Mouse (Mus musculus): Measurements from ENCODE around the gene Ube2j1.

Ube2j1 gene

GRCm38 (mm10) chr4:33071337-33071736 lies 40.1 kb downstream of the Ube2j1 start:
- no peak for DNase-seq (ENCODE audit: low read depth)

DNA sequence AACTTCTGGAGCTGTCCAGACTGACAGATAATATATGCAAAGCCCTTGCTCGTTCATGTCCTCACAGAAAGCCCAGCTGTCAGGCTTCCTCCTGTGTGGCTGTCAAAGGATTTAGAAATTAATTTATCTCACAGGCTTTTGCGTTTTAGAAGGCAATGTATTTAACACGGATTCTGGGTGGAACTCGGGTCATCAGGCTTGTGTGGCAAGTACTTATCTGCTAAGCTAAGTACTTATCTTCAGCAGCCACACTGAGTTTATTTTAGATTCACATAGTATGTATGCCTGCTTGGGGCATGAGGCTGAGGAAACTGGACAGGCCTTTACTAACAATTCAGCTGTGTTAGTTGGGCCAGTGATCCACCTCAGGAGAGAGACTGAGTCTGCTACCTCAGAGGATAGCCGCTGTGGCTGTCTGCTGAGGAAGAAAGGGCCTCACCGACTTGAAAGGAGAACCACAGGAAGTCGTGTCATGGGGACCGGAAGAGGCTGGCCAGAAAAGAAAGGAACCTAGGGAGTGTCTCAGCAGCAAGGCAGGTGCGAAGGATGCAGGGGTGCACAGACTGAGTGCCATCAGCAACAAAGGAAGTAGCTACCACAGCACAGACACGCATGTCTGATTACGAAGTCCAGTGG lies 41.4 kb downstream of the Ube2j1 start:
- DNase-seq (ENCODE audit: low read depth) = peak; percentile 84

DNA sequence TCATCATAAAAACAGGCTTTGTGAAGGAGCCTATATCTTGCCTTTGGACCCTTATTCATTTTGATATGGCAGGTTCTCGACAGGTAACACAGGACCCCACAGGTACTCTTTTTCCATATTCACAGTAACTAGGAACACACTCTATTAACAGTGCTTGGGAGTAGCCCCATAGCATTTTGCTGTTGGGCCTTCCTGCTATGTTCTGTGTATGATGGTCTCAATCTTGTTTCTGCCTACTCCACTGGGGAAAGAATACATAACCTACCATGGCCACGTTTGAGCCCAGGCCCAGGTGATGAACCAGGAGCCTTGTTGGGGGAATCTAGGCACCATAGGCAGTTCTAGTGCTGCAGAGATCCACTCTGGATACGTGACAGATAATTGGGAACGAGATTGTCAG lies 43.2 kb downstream of the Ube2j1 start:
- DNase-seq (ENCODE audit: low read depth) = no peak

DNA sequence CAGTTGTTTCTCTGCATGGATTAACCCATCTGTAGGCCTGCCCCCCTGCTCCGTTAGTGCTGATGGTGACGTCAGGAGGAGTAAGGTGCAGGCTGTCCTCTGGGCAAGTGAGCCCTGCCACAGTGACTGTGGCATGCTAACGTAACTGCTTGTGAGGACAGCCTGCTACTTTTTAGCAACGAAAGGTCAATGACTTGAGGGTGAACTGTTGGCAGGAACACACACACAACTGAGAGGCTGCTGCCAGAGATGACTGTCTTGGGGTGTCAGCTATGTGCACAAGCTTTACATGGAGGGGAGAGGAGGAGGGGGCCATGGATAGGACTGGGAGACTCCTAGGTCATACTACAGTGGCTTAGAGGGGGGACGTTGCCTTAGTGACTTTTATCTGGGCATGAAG lies 43.6 kb downstream of the Ube2j1 start:
- no peak for DNase-seq (ENCODE audit: low read depth)

DNA sequence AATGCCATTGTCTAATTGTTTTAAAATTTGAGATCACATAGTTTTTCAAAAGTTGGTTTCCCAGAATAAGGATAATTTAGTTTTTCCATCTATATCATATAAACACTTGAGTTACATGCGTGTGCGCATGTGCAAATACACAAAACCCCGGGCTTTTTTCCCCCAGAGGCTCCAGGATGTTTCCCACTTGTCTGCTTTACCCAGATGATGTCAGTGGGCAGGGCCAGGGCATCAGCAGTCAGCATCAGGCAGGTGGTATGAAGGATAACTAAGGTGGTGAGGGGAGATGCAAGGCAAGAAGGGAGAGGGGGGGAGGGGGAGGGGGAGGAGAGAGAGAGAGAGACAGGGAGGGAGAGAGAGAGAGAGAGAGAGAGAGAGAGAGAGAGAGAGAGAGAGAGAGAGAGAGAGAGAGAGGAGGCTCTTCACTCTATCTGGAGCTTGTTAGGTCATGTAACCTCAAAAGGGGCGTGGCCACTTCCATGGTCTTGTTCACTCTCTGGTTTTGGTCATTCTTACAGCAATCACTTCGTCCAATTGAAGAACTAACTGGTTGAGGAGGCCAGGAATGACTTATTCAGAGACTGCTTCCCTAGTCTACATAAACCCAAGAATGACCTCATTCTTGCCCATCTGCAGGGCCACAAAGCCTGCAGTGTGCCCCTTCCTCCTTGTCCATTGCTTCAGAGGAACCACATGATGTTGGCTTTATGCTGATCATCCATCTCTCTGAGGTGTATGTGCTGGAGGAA lies 44.7 kb downstream of the Ube2j1 start:
- DNase-seq (ENCODE audit: low read depth) = peak; percentile 53

DNA sequence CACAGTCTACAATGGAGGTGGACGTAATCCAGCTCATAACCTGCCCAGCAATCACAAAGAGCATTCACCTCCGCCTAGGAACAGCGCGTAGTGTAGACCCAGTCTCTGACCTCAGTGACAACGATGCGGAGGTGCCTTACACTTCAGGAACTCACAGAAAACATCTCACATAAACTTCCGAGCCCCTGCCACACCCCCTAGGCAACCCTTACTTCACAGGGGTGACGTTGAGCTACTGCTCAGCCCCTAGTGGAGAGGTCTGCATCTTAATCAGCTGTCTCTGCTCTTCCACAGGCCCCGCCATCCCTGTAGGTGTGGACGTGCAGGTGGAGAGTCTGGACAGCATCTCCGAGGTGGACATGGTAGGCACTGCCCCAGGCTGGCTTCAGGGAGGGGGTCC lies 45.9 kb downstream of the Ube2j1 start:
- DNase-seq (ENCODE audit: low read depth) = no peak

DNA sequence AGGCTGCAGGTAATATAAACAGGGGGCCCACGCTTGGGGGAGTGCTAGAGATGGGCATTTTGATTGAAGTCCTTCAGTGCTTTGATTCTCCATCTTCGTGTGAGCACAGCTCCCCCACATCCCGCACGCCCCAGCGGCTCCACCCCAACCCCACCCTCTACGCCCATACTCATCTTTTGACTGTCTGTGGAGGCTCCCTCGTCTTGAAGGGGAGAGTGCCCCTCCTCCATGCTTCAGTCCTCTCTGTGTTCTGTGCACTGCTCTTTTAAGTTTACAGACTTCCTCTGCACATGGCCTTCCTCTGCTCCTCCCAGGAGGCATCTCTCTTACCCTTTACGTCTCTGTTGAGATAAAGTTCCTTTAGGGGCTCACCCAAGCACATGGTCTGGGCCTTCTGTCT lies 46.5 kb downstream of the Ube2j1 start:
- no peak for DNase-seq (ENCODE audit: low read depth)

DNA sequence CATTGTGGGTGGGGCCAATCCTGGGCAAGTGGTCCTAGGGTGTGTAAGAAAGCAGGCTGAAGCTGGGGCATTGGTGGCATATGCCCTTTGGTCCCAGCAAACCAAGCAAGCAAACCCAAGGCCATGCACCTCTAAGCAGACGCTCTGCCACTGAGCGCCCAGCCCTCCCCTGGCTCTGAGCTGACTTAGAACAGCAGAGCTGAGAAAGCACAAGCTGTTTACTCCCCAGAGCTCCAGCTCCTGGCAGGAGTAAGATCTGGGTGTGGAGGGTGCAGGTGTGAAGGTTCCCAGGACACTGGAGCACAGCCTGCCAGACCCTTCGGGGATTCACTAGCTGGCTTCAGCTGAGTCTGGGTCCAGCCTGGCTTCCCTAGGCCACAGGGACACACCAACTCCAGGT lies 47.3 kb downstream of the Ube2j1 start:
- DNase-seq (ENCODE audit: low read depth) = no peak

DNA sequence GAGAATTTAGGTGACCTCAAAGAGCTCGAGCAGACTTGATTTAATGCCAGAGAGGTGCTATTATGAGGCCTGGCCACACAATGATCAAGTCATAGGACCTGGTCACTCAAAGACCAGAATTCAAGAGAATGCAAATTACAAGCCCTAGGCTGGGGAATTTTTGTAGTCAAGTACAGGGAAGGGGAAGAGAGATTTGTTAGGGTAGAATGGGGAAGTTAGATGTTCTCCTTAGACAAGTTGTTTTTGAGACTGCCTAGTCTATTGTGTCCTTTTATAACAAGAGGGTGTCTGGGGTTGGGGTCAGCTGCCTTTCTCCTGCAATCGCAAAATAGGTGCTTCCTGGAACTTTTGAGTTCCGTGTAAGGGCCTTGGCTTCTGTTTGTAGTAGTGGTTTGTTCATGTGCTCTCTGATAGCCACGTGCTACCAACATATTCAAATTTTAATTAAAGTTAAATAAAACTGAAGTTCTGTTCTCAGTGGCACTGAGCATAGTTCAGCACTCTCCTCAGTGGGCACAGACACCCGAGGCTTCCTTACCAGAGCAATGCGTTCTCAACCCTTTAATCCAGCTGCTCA lies 68.0 kb downstream of the Ube2j1 start:
- DNase-seq (ENCODE audit: low read depth) = no peak

Measured in 416B (cell line).